Comparison of ENCODE assay signal across 19 mouse cellular contexts in the genomic region with DNA sequence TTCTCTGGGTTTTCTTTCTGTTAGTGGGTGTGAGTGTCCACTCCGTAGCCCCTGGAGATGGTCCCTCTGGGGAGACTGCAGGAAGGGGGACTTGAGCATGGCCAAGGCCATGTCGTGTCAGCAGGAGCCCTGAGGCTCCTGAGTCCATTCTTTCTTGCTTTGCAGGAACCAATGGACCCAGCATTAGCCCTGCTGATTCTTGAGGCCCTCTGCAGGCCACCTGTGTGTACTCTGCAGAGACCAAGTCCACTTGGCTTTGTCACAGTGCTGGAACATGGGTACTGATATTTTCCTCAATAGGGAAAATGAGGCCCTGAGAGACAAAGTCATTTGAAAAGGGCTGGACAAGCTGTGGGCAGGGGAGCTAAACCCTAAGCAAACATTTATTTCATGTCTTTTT. TPM values are rescaled to one million over a fixed set of nuclear protein-coding genes. Genes with fewer than 3 reads are reported as not detected.
DNase-seq lines count a peak whose midpoint lies in the region; ATAC-seq and TF ChIP-seq lines count a peak whose summit lies in the region.
"Had no signal": no experiment of that assay in that cellular context is flagged by ENCODE, and none has a peak within 500 bp of the region (broad histone marks: within the 10 kb centered on the region; RNA-seq: fewer than 3 reads in every experiment).

No protein-coding gene starts in this region.

- H3K4me3 ChIP-seq in intestine, embryonic 16.5 days (ENCODE audit: low read length): no peak overlapping the region
- H3K4me3 ChIP-seq in intestine, embryonic 15.5 days (replicated peaks): no peak overlapping the region
- H3K4me3 ChIP-seq in liver, embryonic 14.5 days (ENCODE audit: insufficient read depth in 1 of 2, low read depth in 2 of 2, low read length in 2 of 2): no peak overlapping the region
- H3K4me3 ChIP-seq in liver, embryonic 12.5 days: no peak overlapping the region
- H3K4me3 ChIP-seq in ES-E14 (ENCODE audit: insufficient read depth in 1 of 2, low read depth in 1 of 2, low read length in 2 of 2, poor library complexity in 1 of 2, severe bottlenecking in 1 of 2): no peak overlapping the region
- H3K4me3 ChIP-seq: forebrain, embryonic 10.5 days; heart, embryonic 15.5 days; hindbrain, embryonic 13.5 days; kidney, embryonic 15.5 days; liver, embryonic 15.5 days; midbrain, embryonic 13.5 days had no signal

- TF ChIP-seq CTCF in liver, embryonic 14.5 days (IDR thresholded peaks at IDR 0.05; ENCODE audit: low read depth): peak; percentile 40

- 0 out of 2 replicates have a peak overlapping the region, but pooled peaks have one; percentile 17 for H3K9ac ChIP-seq in intestine, embryonic 16.5 days (ENCODE audit: low read depth, low read length)
- no peak overlapping the region for H3K9ac ChIP-seq in intestine, embryonic 15.5 days
- H3K9ac ChIP-seq in liver, embryonic 14.5 days (replicated peaks): no peak overlapping the region
- H3K9ac ChIP-seq in liver, embryonic 12.5 days: no peak overlapping the region
- no peak overlapping the region for H3K9ac ChIP-seq in ES-E14 (ENCODE audit: insufficient read depth, low read depth, low read length, poor library complexity, severe bottlenecking)
- H3K9ac ChIP-seq: forebrain, postnatal 0 days; heart, embryonic 15.5 days; hindbrain, embryonic 13.5 days; kidney, embryonic 15.5 days; liver, embryonic 15.5 days; midbrain, embryonic 13.5 days had no signal

- peaks cover 12% of the 10 kb centered on the region for H3K4me1 ChIP-seq in intestine, embryonic 16.5 days (ENCODE audit: control insufficient read depth, insufficient read depth, low read length)
- H3K4me1 ChIP-seq in intestine, embryonic 15.5 days (replicated peaks): 0 out of 2 replicates have a peak, but pooled peaks cover 3% of the 10 kb centered on the region
- H3K4me1 ChIP-seq in liver, embryonic 14.5 days (replicated peaks; ENCODE audit: control insufficient read depth in 2 of 2, insufficient read depth in 2 of 2, low read length in 1 of 2): no peaks in the 10 kb centered on the region
- no peaks in the 10 kb centered on the region for H3K4me1 ChIP-seq in liver, embryonic 12.5 days
- no peaks in the 10 kb centered on the region for H3K4me1 ChIP-seq in ES-E14 (ENCODE audit: control insufficient read depth in 2 of 2, insufficient read depth in 2 of 2, low read length in 2 of 2, poor library complexity in 1 of 2)
- H3K4me1 ChIP-seq: heart, embryonic 15.5 days; hindbrain, embryonic 13.5 days had no signal

- DNase-seq in liver, embryonic 14.5 days (ENCODE audit: low read depth in 3 of 3, low spot score in 3 of 3): no peak
- no peak for DNase-seq in ES-E14 (ENCODE audit: low read depth, low spot score)
- peak; percentile 23 for DNase-seq in splenic B cell, adult 2 months (ENCODE audit: low read depth, low spot score)
- no peak for DNase-seq in embryo, embryonic 11 days
- DNase-seq: adrenal gland, postnatal 10 days; cerebellum, adult 8-10 months; forebrain, postnatal 0 days; gastrocnemius, postnatal 25 days; heart, postnatal 36 days; thymus, postnatal 14 days had no signal

- no peaks in the 10 kb centered on the region for H3K36me3 ChIP-seq in intestine, embryonic 16.5 days (ENCODE audit: control insufficient read depth, insufficient read depth, low read length)
- H3K36me3 ChIP-seq in intestine, embryonic 15.5 days: no peaks in the 10 kb centered on the region
- no peaks in the 10 kb centered on the region for H3K36me3 ChIP-seq in liver, embryonic 14.5 days (replicated peaks; ENCODE audit: control insufficient read depth, insufficient read depth, low read depth)
- no peaks in the 10 kb centered on the region for H3K36me3 ChIP-seq in liver, embryonic 12.5 days
- no peaks in the 10 kb centered on the region for H3K36me3 ChIP-seq in ES-E14 (ENCODE audit: control insufficient read depth, insufficient read depth, low read length, poor library complexity, severe bottlenecking)
- H3K36me3 ChIP-seq in splenic B cell, adult 2 months (ENCODE audit: control insufficient read depth, insufficient read depth, low read length, poor library complexity, severe bottlenecking): no peaks in the 10 kb centered on the region
- H3K36me3 ChIP-seq: forebrain, embryonic 10.5 days; hindbrain, embryonic 13.5 days; kidney, embryonic 15.5 days; liver, embryonic 15.5 days; midbrain, embryonic 13.5 days had no signal

- H3K27me3 ChIP-seq in intestine, embryonic 16.5 days (replicated peaks; ENCODE audit: control insufficient read depth, insufficient read depth, low read length): no peaks in the 10 kb centered on the region
- no peaks in the 10 kb centered on the region for H3K27me3 ChIP-seq in intestine, embryonic 15.5 days (replicated peaks)
- no peaks in the 10 kb centered on the region for H3K27me3 ChIP-seq in liver, embryonic 14.5 days (ENCODE audit: control insufficient read depth, insufficient read depth, low read length)
- H3K27me3 ChIP-seq in liver, embryonic 12.5 days (replicated peaks): 0 out of 2 replicates have a peak, but pooled peaks cover 2% of the 10 kb centered on the region
- H3K27me3 ChIP-seq in splenic B cell, adult 2 months (ENCODE audit: control insufficient read depth, insufficient read depth, low read length, poor library complexity, severe bottlenecking): no peaks in the 10 kb centered on the region
- H3K27me3 ChIP-seq: heart, embryonic 15.5 days; hindbrain, embryonic 13.5 days; kidney, embryonic 15.5 days; liver, embryonic 15.5 days had no signal

- in situ Hi-C loops in ES-E14 (cut with MboI; ENCODE audit: low sequenced_read_pairs in 2 of 2, unreplicated experiment in 2 of 2): no loop called here

- no peak overlapping the region for H3K27ac ChIP-seq in intestine, embryonic 16.5 days (ENCODE audit: low read length)
- H3K27ac ChIP-seq in intestine, embryonic 15.5 days: no peak overlapping the region
- no peak overlapping the region for H3K27ac ChIP-seq in liver, embryonic 14.5 days
- no peak overlapping the region for H3K27ac ChIP-seq in liver, embryonic 12.5 days
- peak overlapping the region; percentile 10; the same call in 1 of the 2 replicates for H3K27ac ChIP-seq in ES-E14 (ENCODE audit: insufficient read depth, low read depth, low read length, poor library complexity, severe bottlenecking)
- H3K27ac ChIP-seq: forebrain, embryonic 10.5 days; heart, embryonic 15.5 days; hindbrain, embryonic 13.5 days; kidney, embryonic 15.5 days; liver, embryonic 15.5 days; midbrain, embryonic 13.5 days had no signal

- WGBS in intestine, embryonic 16.5 days: 71% methylated on average over 2 of the region's 2 CpGs
- 55% methylated on average over 2 of the region's 2 CpGs for WGBS in intestine, embryonic 15.5 days
- 43% methylated on average over 2 of the region's 2 CpGs for WGBS in liver, embryonic 14.5 days (ENCODE audit: insufficient replicate concordance)
- WGBS in liver, embryonic 12.5 days (ENCODE audit: insufficient replicate concordance): 51% methylated on average over 2 of the region's 2 CpGs

- H3K4me2 ChIP-seq in intestine, embryonic 16.5 days (ENCODE audit: low read depth, low read length): no peak overlapping the region
- H3K4me2 ChIP-seq in intestine, embryonic 15.5 days (replicated peaks): no peak overlapping the region
- no peak overlapping the region for H3K4me2 ChIP-seq in liver, embryonic 14.5 days (ENCODE audit: low read depth)
- no peak overlapping the region for H3K4me2 ChIP-seq in liver, embryonic 12.5 days
- H3K4me2 ChIP-seq: heart, embryonic 15.5 days; hindbrain, embryonic 13.5 days; kidney, embryonic 15.5 days; liver, embryonic 15.5 days; midbrain, embryonic 13.5 days had no signal

- H3K9me3 ChIP-seq in intestine, embryonic 16.5 days (ENCODE audit: control insufficient read depth, low read length): no peaks in the 10 kb centered on the region
- no peaks in the 10 kb centered on the region for H3K9me3 ChIP-seq in intestine, embryonic 15.5 days
- no peaks in the 10 kb centered on the region for H3K9me3 ChIP-seq in liver, embryonic 14.5 days (ENCODE audit: control insufficient read depth, low read length)
- no peaks in the 10 kb centered on the region for H3K9me3 ChIP-seq in liver, embryonic 12.5 days (replicated peaks)
- H3K9me3 ChIP-seq in ES-E14 (ENCODE audit: control insufficient read depth, insufficient read depth, low read depth, low read length): no peaks in the 10 kb centered on the region
- H3K9me3 ChIP-seq: forebrain, embryonic 10.5 days; heart, embryonic 15.5 days; hindbrain, embryonic 13.5 days; kidney, embryonic 15.5 days; liver, embryonic 15.5 days; midbrain, embryonic 13.5 days had no signal

- ATAC-seq in intestine, embryonic 16.5 days: no peak
- no peak for ATAC-seq in intestine, embryonic 15.5 days
- no peak for ATAC-seq in liver, embryonic 14.5 days (ENCODE audit: insufficient read depth)
- no peak for ATAC-seq in liver, embryonic 12.5 days
- ATAC-seq: forebrain, postnatal 0 days; midbrain, embryonic 13.5 days had no signal

- no peak for TF ChIP-seq EP300 in liver, embryonic 14.5 days (IDR thresholded peaks at IDR 0.05; ENCODE audit: low read depth)

TF ChIP-seq in ES-E14, 5 proteins besides CTCF, POLR2A, EP300 and RAD21:
- TF ChIP-seq ZC3H11A (IDR thresholded peaks at IDR 0.05; ENCODE audit: borderline replicate concordance, low read depth, low read length) (no peak), HCFC1 (IDR thresholded peaks at IDR 0.05; ENCODE audit: borderline replicate concordance, insufficient read depth, low read length) (no peak), MAFK (IDR thresholded peaks at IDR 0.05; ENCODE audit: insufficient read depth, low read depth, low read length) (no peak), ZNF384 (IDR thresholded peaks at IDR 0.05; ENCODE audit: low read depth, low read length) (no peak), CHD2 (IDR thresholded peaks at IDR 0.05; ENCODE audit: low read depth, low read length) (no peak)

RNA-seq across cellular contexts. Expression of a gene that starts 21.5 kb away (rescaled TPM):
- 65.7 and 72.7 TPM in 2 replicates for polyA plus RNA-seq in intestine, embryonic 16.5 days (2015; fragmentation: Nextera tagmentation; extraction: Ambion mirVana)
- 65.1 and 73.7 TPM in 2 replicates for polyA plus RNA-seq in intestine, embryonic 15.5 days (2015; fragmentation: Nextera tagmentation; extraction: Ambion mirVana)
- polyA plus RNA-seq in liver, embryonic 14.5 days (2012; rRNA removed): 3.0 and 6.6 TPM in 2 replicates
- 16.2 and 16.6 TPM in 2 replicates for polyA plus RNA-seq in liver, embryonic 14.5 days (2014; fragmentation: Nextera tagmentation; extraction: Ambion mirVana)
- polyA plus RNA-seq in liver, embryonic 12.5 days (2016; fragmentation: Nextera tagmentation; extraction: Ambion mirVana): 24.2 and 24.4 TPM in 2 replicates
- total RNA-seq in ES-E14 (2012; rRNA removed): 8.6 and 13.4 TPM in 2 replicates
